ENCODE assay signal across 8 mouse cellular contexts in the genomic region with DNA sequence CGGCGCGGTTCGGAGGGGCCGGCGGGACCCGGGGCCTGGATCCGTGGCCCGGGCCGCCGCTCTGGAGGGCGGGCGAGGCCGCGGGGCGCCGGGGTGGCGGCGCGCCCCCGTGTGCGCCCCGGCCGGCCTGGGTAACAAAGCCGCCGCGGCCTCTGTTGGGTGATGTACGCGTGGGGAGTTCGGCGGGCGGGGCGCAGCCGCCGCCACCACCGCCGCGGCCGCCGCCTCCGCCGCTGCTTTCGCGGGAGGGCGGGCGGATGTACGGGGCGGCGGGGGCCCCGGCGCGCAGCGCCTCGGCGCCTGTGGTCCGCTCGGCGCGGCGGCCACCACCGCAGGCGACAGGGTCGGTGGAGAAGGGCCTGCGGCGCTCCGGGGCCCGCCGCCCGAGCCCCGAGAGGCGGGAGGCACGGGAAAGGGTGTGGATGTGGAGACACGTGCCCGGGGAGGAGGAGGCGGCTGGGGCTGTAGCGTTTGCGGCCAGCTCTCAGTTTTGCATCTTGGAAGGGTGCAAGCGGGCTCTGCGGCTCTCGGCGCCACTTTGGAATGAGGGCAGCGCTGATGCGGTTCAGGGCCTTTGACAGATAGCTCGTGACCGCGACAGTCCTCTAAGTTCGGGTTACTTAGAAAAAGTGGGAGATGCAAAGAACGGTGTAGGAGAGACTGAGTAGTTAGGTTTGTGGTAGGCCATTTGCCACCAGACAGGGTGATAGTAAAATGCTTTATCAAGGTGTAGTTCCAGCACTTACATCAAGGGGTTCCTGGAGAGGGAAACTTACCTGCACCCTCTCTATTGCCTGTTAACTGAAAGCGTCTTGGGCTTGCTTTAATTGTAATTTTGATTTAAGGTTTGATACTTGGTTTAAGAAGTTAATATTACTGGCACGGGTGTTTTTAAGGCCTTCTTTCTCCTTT. TPM values are rescaled to one million over a fixed set of nuclear protein-coding genes. Genes with fewer than 3 reads are reported as not detected.
A peak's percentile ranks its signal among the peaks of the same experiment; 100 is the strongest.
DNase-seq lines count a peak whose midpoint lies in the region; ATAC-seq and TF ChIP-seq lines count a peak whose summit lies in the region.

No protein-coding gene starts in this region.

- TF ChIP-seq POLR2A in CH12.LX (IDR thresholded peaks at IDR 0.05; ENCODE audit: low read depth, low read length), result no peak
- no peak for TF ChIP-seq POLR2A in brain, embryonic 14.5 days (IDR thresholded peaks at IDR 0.05; ENCODE audit: borderline replicate concordance, extremely low read depth, insufficient read depth, insufficient read length, poor library complexity, severe bottlenecking)

- DNase-seq in CH12.LX (ENCODE audit: extremely low read depth), result no peak
- DNase-seq in brain, embryonic 14.5 days (ENCODE audit: low read depth), result peak; percentile 50
- peak; percentile 65 for DNase-seq in liver, postnatal 0 days
- DNase-seq in testis, postnatal 14 days (ENCODE audit: low spot score), result peak; percentile 72

- in situ Hi-C loops in CH12.LX (cut with MboI; ENCODE audit: low pct_ligation_motif_present, low pct_unique_long_range_greater_than_20kb, low sequenced_read_pairs), result no loop called here

- peaks cover 23 to 36% of the 10 kb centered on the region in 2 experiments for H3K36me3 ChIP-seq in CH12.LX (replicated peaks in 1 of 2; ENCODE audit: control insufficient read depth in 1 of 2, insufficient read depth in 1 of 2, low read length in 1 of 2)
- peaks cover 41% of the 10 kb centered on the region for H3K36me3 ChIP-seq in heart, embryonic 13.5 days
- peaks cover 32% of the 10 kb centered on the region for H3K36me3 ChIP-seq in kidney, embryonic 16.5 days (ENCODE audit: insufficient read depth, low read length)
- peaks cover 35% of the 10 kb centered on the region for H3K36me3 ChIP-seq in liver, postnatal 0 days (replicated peaks; ENCODE audit: insufficient read depth, low read length)
- peaks cover 36% of the 10 kb centered on the region for H3K36me3 ChIP-seq in neural tube, embryonic 12.5 days

- under 1% methylated on average over 77 of the region's 90 CpGs for WGBS in heart, embryonic 13.5 days
- WGBS in kidney, embryonic 16.5 days, result under 1% methylated on average over 52 of the region's 90 CpGs
- WGBS in liver, postnatal 0 days (ENCODE audit: insufficient replicate concordance), result under 1% methylated on average over 57 of the region's 90 CpGs
- under 1% methylated on average over 86 of the region's 90 CpGs for WGBS in neural tube, embryonic 12.5 days

- no peaks in the 10 kb centered on the region for H3K9me3 ChIP-seq in CH12.LX (replicated peaks; ENCODE audit: low read length)
- no peaks in the 10 kb centered on the region for H3K9me3 ChIP-seq in heart, embryonic 13.5 days
- no peaks in the 10 kb centered on the region for H3K9me3 ChIP-seq in kidney, embryonic 16.5 days (ENCODE audit: low read length)
- H3K9me3 ChIP-seq in liver, postnatal 0 days (ENCODE audit: low read length), result no peaks in the 10 kb centered on the region
- H3K9me3 ChIP-seq in neural tube, embryonic 12.5 days, result no peaks in the 10 kb centered on the region

- dilution Hi-C loops in CH12.LX (cut with MboI; ENCODE audit: extremely low pct_ligation_motif_present, extremely low pct_unique_long_range_greater_than_20kb, low sequenced_read_pairs), result no loop called here

- H3K4me3 ChIP-seq in CH12.LX (replicated peaks in 1 of 3; ENCODE audit: low read depth in 2 of 3, low read length in 2 of 3, poor library complexity in 1 of 3), result peak overlapping the region; percentile 80 to 91 (median 80)
- peak overlapping the region; percentile 89 for H3K4me3 ChIP-seq in heart, embryonic 13.5 days
- H3K4me3 ChIP-seq in kidney, embryonic 16.5 days (ENCODE audit: low read length), result peak overlapping the region; percentile 92
- H3K4me3 ChIP-seq in liver, postnatal 0 days (ENCODE audit: low read depth, low read length), result peak overlapping the region; percentile 95
- peak overlapping the region; percentile 100 for H3K4me3 ChIP-seq in neural tube, embryonic 12.5 days

- H3K4me2 ChIP-seq in CH12.LX (ENCODE audit: insufficient read depth, low read depth, poor library complexity, severe bottlenecking), result peak overlapping the region; percentile 73
- H3K4me2 ChIP-seq in heart, embryonic 13.5 days, result peak overlapping the region; percentile 78
- peak overlapping the region; percentile 74 for H3K4me2 ChIP-seq in kidney, embryonic 16.5 days (replicated peaks; ENCODE audit: low read depth, low read length)
- peak overlapping the region; percentile 91 for H3K4me2 ChIP-seq in liver, postnatal 0 days (ENCODE audit: low read depth, low read length)
- H3K4me2 ChIP-seq in neural tube, embryonic 12.5 days (replicated peaks), result peak overlapping the region; percentile 81

- TF ChIP-seq EP300 in CH12.LX (IDR thresholded peaks at IDR 0.05; ENCODE audit: low read length), result no peak
- no peak for TF ChIP-seq EP300 in liver, postnatal 0 days (IDR thresholded peaks at IDR 0.05; ENCODE audit: low read depth)

- peak overlapping the region; percentile 64 for H3K27ac ChIP-seq in CH12.LX (ENCODE audit: insufficient read depth, low read depth)
- H3K27ac ChIP-seq in heart, embryonic 13.5 days (replicated peaks), result peak overlapping the region; percentile 98
- H3K27ac ChIP-seq in kidney, embryonic 16.5 days (ENCODE audit: low read length), result peak overlapping the region; percentile 99
- H3K27ac ChIP-seq in liver, postnatal 0 days (ENCODE audit: low read depth), result peak overlapping the region; percentile 99
- H3K27ac ChIP-seq in neural tube, embryonic 12.5 days, result peak overlapping the region; percentile 97

- no peaks in the 10 kb centered on the region for H3K27me3 ChIP-seq in CH12.LX (replicated peaks)
- no peaks in the 10 kb centered on the region for H3K27me3 ChIP-seq in heart, embryonic 13.5 days (replicated peaks)
- H3K27me3 ChIP-seq in kidney, embryonic 16.5 days (ENCODE audit: insufficient read depth, low read length), result no peaks in the 10 kb centered on the region
- H3K27me3 ChIP-seq in liver, postnatal 0 days (ENCODE audit: insufficient read depth, low read length), result no peaks in the 10 kb centered on the region
- H3K27me3 ChIP-seq in neural tube, embryonic 12.5 days (replicated peaks), result no peaks in the 10 kb centered on the region

- ATAC-seq in erythroblast, adult 5-6 weeks (replicated peaks; ENCODE audit: low FRiP score, poor library complexity, severe bottlenecking), result peak; percentile 82
- peak; percentile 43 for ATAC-seq in heart, embryonic 13.5 days (ENCODE audit: extremely low read depth, insufficient number of reproducible peaks, low FRiP score, low TSS enrichment)
- peak; percentile 55 for ATAC-seq in kidney, embryonic 16.5 days (ENCODE audit: low FRiP score, low TSS enrichment)
- ATAC-seq in liver, postnatal 0 days, result peak; percentile 58
- peak; percentile 67 for ATAC-seq in neural tube, embryonic 12.5 days (ENCODE audit: low FRiP score, low read depth)

- peak overlapping the region; percentile 94 for H3K9ac ChIP-seq in CH12.LX (ENCODE audit: insufficient read depth, low read depth)
- H3K9ac ChIP-seq in heart, embryonic 13.5 days, result peak overlapping the region; percentile 97
- peak overlapping the region; percentile 95 for H3K9ac ChIP-seq in kidney, embryonic 16.5 days (replicated peaks; ENCODE audit: low read length)
- peak overlapping the region; percentile 96 for H3K9ac ChIP-seq in liver, postnatal 0 days (replicated peaks)
- H3K9ac ChIP-seq in neural tube, embryonic 12.5 days, result peak overlapping the region; percentile 99

- peaks cover 50% of the 10 kb centered on the region for H3K79me2 ChIP-seq in CH12.LX (replicated peaks; ENCODE audit: control insufficient read depth, extremely low read depth, insufficient read depth, poor library complexity, severe bottlenecking)

- TF ChIP-seq RAD21 in CH12.LX (IDR thresholded peaks at IDR 0.05; ENCODE audit: low read depth, low read length), result no peak

- peaks cover 4 to 27% of the 10 kb centered on the region in 2 experiments; a peak in 3 of 4 replicates for H3K4me1 ChIP-seq in CH12.LX (ENCODE audit: control insufficient read depth in 1 of 2, insufficient read depth in 2 of 2)
- H3K4me1 ChIP-seq in heart, embryonic 13.5 days, result peaks cover 24% of the 10 kb centered on the region
- peaks cover 12% of the 10 kb centered on the region for H3K4me1 ChIP-seq in kidney, embryonic 16.5 days (ENCODE audit: insufficient read depth, low read length)
- peaks cover 20% of the 10 kb centered on the region for H3K4me1 ChIP-seq in liver, postnatal 0 days (ENCODE audit: insufficient read depth)
- peaks cover 16% of the 10 kb centered on the region for H3K4me1 ChIP-seq in neural tube, embryonic 12.5 days

- TF ChIP-seq CTCF in CH12.LX (conservative IDR thresholded peaks at IDR 0.05 in 1 of 2, IDR thresholded peaks at IDR 0.05 in 1 of 2; ENCODE audit: low read depth in 2 of 2, low read length in 2 of 2), result no peak
- TF ChIP-seq CTCF in brain, embryonic 14.5 days (IDR thresholded peaks at IDR 0.05; ENCODE audit: borderline replicate concordance, extremely low read depth, insufficient read depth, insufficient read length), result no peak
- no peak for TF ChIP-seq CTCF in liver, postnatal 0 days (IDR thresholded peaks at IDR 0.05; ENCODE audit: low read depth)

RNA-seq across cellular contexts. Expression of a gene that starts 0.8 kb away (rescaled TPM):
- 104 and 151 TPM in 2 replicates for total RNA-seq in CH12.LX (2012; rRNA removed)
- 252 and 289 TPM in 2 replicates for total RNA-seq in CH12.LX (2014; rRNA removed)
- 225 and 243 TPM in 2 replicates for polyA plus RNA-seq in CH12.LX (2012; ENCODE audit: insufficient read length, low read depth)
- polyA plus RNA-seq in brain, embryonic 14.5 days (2012; rRNA removed), result 137 and 151 TPM in 2 replicates
- total RNA-seq in erythroblast, adult 5-6 weeks (2015; ENCODE audit: low replicate concordance), result 53.8 and 57.5 TPM in 2 replicates
- total RNA-seq in erythroblast, adult 5-6 weeks (2017; ENCODE audit: low replicate concordance), result 43.8 and 48.4 TPM in 2 replicates
- polyA plus RNA-seq in heart, embryonic 13.5 days (2015; fragmentation: Nextera tagmentation; extraction: Ambion mirVana), result 205 and 209 TPM in 2 replicates
- 350 and 352 TPM in 2 replicates for polyA plus RNA-seq in kidney, embryonic 16.5 days (2015; fragmentation: Nextera tagmentation; extraction: Ambion mirVana)
- 118 and 128 TPM in 2 replicates for polyA plus RNA-seq in liver, postnatal 0 days (2015; fragmentation: Nextera tagmentation; extraction: Ambion mirVana)
- polyA plus RNA-seq in neural tube, embryonic 12.5 days (2016; fragmentation: Nextera tagmentation; extraction: Ambion mirVana), result 422 and 442 TPM in 2 replicates

RNA-seq across cellular contexts. Expression of a gene that starts 30.3 kb away (rescaled TPM):
- total RNA-seq in CH12.LX (2012; rRNA removed) (90.0 and 107 TPM in 2 replicates), CH12.LX (2014; rRNA removed) (209 and 233 TPM in 2 replicates)
- polyA plus RNA-seq in CH12.LX (2012; ENCODE audit: insufficient read length, low read depth), result 119 and 126 TPM in 2 replicates
- 204 and 259 TPM in 2 replicates for polyA plus RNA-seq in brain, embryonic 14.5 days (2012; rRNA removed)
- 1,350 and 1,470 TPM in 2 replicates for total RNA-seq in erythroblast, adult 5-6 weeks (2015; ENCODE audit: low replicate concordance)
- 1,532 and 1,795 TPM in 2 replicates for total RNA-seq in erythroblast, adult 5-6 weeks (2017; ENCODE audit: low replicate concordance)
- 117 and 129 TPM in 2 replicates for polyA plus RNA-seq in heart, embryonic 13.5 days (2015; fragmentation: Nextera tagmentation; extraction: Ambion mirVana)
- 191 and 204 TPM in 2 replicates for polyA plus RNA-seq in kidney, embryonic 16.5 days (2015; fragmentation: Nextera tagmentation; extraction: Ambion mirVana)
- polyA plus RNA-seq in liver, postnatal 0 days (2015; fragmentation: Nextera tagmentation; extraction: Ambion mirVana), result 67.3 and 76.6 TPM in 2 replicates
- polyA plus RNA-seq in neural tube, embryonic 12.5 days (2016; fragmentation: Nextera tagmentation; extraction: Ambion mirVana), result 164 and 177 TPM in 2 replicates

RNA-seq across cellular contexts. Expression of a gene that starts 51.4 kb away (rescaled TPM):
- total RNA-seq in CH12.LX (2012; rRNA removed) (34.5 and 40.8 TPM in 2 replicates), CH12.LX (2014; rRNA removed) (70.1 and 107 TPM in 2 replicates)
- polyA plus RNA-seq in CH12.LX (2012; ENCODE audit: insufficient read length, low read depth), result 39.6 and 43.5 TPM in 2 replicates
- 44.8 and 49.3 TPM in 2 replicates for polyA plus RNA-seq in brain, embryonic 14.5 days (2012; rRNA removed)
- total RNA-seq in erythroblast, adult 5-6 weeks (2015; ENCODE audit: low replicate concordance), result 0.77 and 13.4 TPM in 2 replicates
- 5.0 and 8.9 TPM in 2 replicates for total RNA-seq in erythroblast, adult 5-6 weeks (2017; ENCODE audit: low replicate concordance)
- 28.9 and 30.2 TPM in 2 replicates for polyA plus RNA-seq in heart, embryonic 13.5 days (2015; fragmentation: Nextera tagmentation; extraction: Ambion mirVana)
- 51.9 and 52.2 TPM in 2 replicates for polyA plus RNA-seq in kidney, embryonic 16.5 days (2015; fragmentation: Nextera tagmentation; extraction: Ambion mirVana)
- polyA plus RNA-seq in liver, postnatal 0 days (2015; fragmentation: Nextera tagmentation; extraction: Ambion mirVana), result 9.6 and 11.2 TPM in 2 replicates
- 58.2 and 60.4 TPM in 2 replicates for polyA plus RNA-seq in neural tube, embryonic 12.5 days (2016; fragmentation: Nextera tagmentation; extraction: Ambion mirVana)

RNA-seq across cellular contexts. Expression of a gene that starts 51.7 kb away (rescaled TPM):
- 66.1 and 90.4 TPM in 2 replicates for total RNA-seq in CH12.LX (2012; rRNA removed)
- 161 and 191 TPM in 2 replicates for total RNA-seq in CH12.LX (2014; rRNA removed)
- 103 and 114 TPM in 2 replicates for polyA plus RNA-seq in CH12.LX (2012; ENCODE audit: insufficient read length, low read depth)
- 32.6 and 34.6 TPM in 2 replicates for polyA plus RNA-seq in brain, embryonic 14.5 days (2012; rRNA removed)
- total RNA-seq in erythroblast, adult 5-6 weeks (2015; ENCODE audit: low replicate concordance), result 15.6 and 18.4 TPM in 2 replicates
- total RNA-seq in erythroblast, adult 5-6 weeks (2017; ENCODE audit: low replicate concordance), result 7.2 and 13.4 TPM in 2 replicates
- 30.9 and 37.9 TPM in 2 replicates for polyA plus RNA-seq in heart, embryonic 13.5 days (2015; fragmentation: Nextera tagmentation; extraction: Ambion mirVana)
- polyA plus RNA-seq in kidney, embryonic 16.5 days (2015; fragmentation: Nextera tagmentation; extraction: Ambion mirVana), result 55.6 and 60.6 TPM in 2 replicates
- 15.5 and 17.4 TPM in 2 replicates for polyA plus RNA-seq in liver, postnatal 0 days (2015; fragmentation: Nextera tagmentation; extraction: Ambion mirVana)
- 45.4 and 50.9 TPM in 2 replicates for polyA plus RNA-seq in neural tube, embryonic 12.5 days (2016; fragmentation: Nextera tagmentation; extraction: Ambion mirVana)
